Mouse (Mus musculus) intestine, embryonic 16.5 days (tissue): Measurements from ENCODE around the gene Wfdc2. TPM values are rescaled to one million over a fixed set of nuclear protein-coding genes. Genes with fewer than 3 reads are reported as not detected.

Experiments
- ATAC-seq: fragments of 200-750 bp; cut with Nextera tagmentation; 2 replicates; pipeline ENCODE4 v1.8.0; 2017; ENCODE audit warnings: moderate TSS enrichment, moderate library complexity
- H3K27ac ChIP-seq: fragments of 300-500 bp; sonication (generic); 2 replicates; pipeline ENCODE4 v1.5.1; 2014; ENCODE audit warnings: mild to moderate bottlenecking, low read length
- H3K27me3 ChIP-seq: fragments of 300-500 bp; sonication (generic); replicated peaks from 2 replicates; pipeline ENCODE4 v1.6.1; 2014; ENCODE audit warnings: low read length, control low read depth, mixed read lengths; ENCODE audit not compliant: control insufficient read depth, insufficient read depth
- H3K36me3 ChIP-seq: fragments of 300-500 bp; sonication (generic); 2 replicates; pipeline ENCODE4 v1.6.1; 2014; ENCODE audit warnings: low read length, control low read depth; ENCODE audit not compliant: control insufficient read depth, insufficient read depth
- H3K4me1 ChIP-seq: fragments of 300-500 bp; sonication (generic); 2 replicates; pipeline ENCODE4 v1.6.1; 2014; ENCODE audit warnings: low read length, control low read depth, mixed read lengths; ENCODE audit not compliant: control insufficient read depth, insufficient read depth
- H3K4me2 ChIP-seq: fragments of 300-500 bp; sonication (generic); 2 replicates; pipeline ENCODE4 v1.6.1; 2014; ENCODE audit warnings: low read depth, low read length, control low read depth
- H3K4me3 ChIP-seq: fragments of 300-500 bp; sonication (generic); 2 replicates; pipeline ENCODE4 v1.5.1; 2014; ENCODE audit warnings: mild to moderate bottlenecking, low read length
- H3K9ac ChIP-seq: fragments of 300-500 bp; sonication (generic); 2 replicates; pipeline ENCODE4 v1.6.1; 2014; ENCODE audit warnings: low read depth, low read length
- H3K9me3 ChIP-seq: fragments of 300-500 bp; sonication (generic); 2 replicates; pipeline ENCODE4 v1.6.1; 2016; ENCODE audit warnings: low read length, control low read depth; ENCODE audit not compliant: control insufficient read depth
- WGBS: fragments of 180-500 bp; shearing (Covaris S2); extraction: QIAGEN DNeasy Blood & Tissue Kit; methylation state at CpG from one replicate; pipeline ENCODE4 v1.1.7; 2014; 5-methylcytosine and 5-hydroxymethylcytosine counted together
- polyA plus RNA-seq: library from polyadenylated mRNA; unstranded; fragments of >200 nt; fragmentation: Nextera tagmentation; extraction: Ambion mirVana; gene quantifications from 2 replicates; pipeline ENCODE4 v1.2.1, GENCODE M21; 2015

Wfdc2 gene
- polyA plus RNA-seq, 1 experiment from 2014 or later, result 42.4 TPM

DNA sequence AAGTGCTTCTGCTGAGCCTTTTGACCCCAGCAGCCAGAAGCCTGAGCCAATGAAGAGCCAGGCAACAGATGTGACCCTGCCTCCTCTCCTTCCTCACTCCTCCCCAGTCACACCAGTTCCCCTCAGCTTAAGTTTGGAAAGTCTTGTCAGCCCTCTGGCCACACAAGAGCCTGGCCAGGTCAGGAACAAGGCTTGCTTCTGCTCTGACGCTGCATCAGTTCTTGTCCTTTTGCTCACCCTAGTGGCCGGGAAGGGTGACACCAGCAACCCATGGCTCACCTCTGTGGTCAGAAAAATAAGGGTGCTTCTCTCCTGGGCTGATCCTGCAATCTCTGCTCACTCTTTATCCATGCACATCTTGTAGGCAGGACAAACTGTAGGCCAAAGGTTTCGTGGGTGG is 41.4 kb upstream of the Wfdc2 start:
- peak; percentile 68 for ATAC-seq
- Histone ChIP-seq H3K36me3 (no peaks in the 10 kb centered on the region), H3K9me3 (no peaks in the 10 kb centered on the region; the same call in 1 of the 2 replicates), H3K4me2 (no peak overlapping the region), H3K4me3 (no peak overlapping the region), H3K27ac (no peak overlapping the region), H3K27me3 (no peaks in the 10 kb centered on the region), H3K9ac (no peak overlapping the region), H3K4me1 (peaks cover 8% of the 10 kb centered on the region; the same call in 1 of the 2 replicates)
- 17% methylated on average over 3 of the region's 3 CpGs for WGBS

- 18% methylated on average over 11 of the region's 11 CpGs for WGBS
- Histone ChIP-seq H3K9me3 (no peaks in the 10 kb centered on the region), H3K27me3 (no peaks in the 10 kb centered on the region), H3K4me3 (no peak overlapping the region), H3K4me2 (no peak overlapping the region), H3K27ac (no peak overlapping the region), H3K9ac (no peak overlapping the region), H3K36me3 (no peaks in the 10 kb centered on the region), H3K4me1 (peaks cover 8% of the 10 kb centered on the region; the same call in 1 of the 2 replicates)
- ATAC-seq, result no peak
These were observed 40.4 kb upstream of the Wfdc2 start for GRCm38 (mm10) chr2:164521841-164522240.

- no peak overlapping the region for H3K27ac ChIP-seq
These were observed 39.9 kb upstream of the Wfdc2 start for GRCm38 (mm10) chr2:164522280-164522679.

DNA sequence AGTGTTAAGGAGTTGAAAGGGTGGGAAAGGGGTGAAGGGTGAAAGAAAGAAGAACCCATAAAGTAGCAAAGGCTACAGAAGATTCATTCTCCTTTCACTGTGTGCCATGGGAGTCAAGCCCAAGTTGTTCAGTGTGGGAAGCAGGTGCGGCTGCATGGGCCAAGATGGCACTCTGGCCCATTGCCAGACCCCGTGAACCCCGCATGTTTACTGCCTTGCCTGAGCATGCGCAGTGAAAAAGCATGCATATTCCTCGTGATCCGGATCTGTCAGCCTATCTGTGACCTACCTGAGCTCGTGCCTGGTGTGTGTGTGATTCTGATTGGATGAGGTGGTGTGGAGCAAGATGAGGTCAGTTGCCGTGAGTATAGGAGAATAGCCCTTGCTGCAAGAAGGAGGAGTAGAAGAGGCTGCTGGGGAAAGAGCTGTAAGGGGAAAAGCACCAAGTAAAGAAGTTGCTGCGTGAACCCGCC is 38.9 kb upstream of the Wfdc2 start:
- Histone ChIP-seq H3K4me1 (peaks cover 8% of the 10 kb centered on the region; the same call in 1 of the 2 replicates), H3K27ac (no peak overlapping the region), H3K9ac (no peak overlapping the region), H3K27me3 (no peaks in the 10 kb centered on the region), H3K4me3 (0 out of 2 replicates have a peak overlapping the region, but pooled peaks have one; percentile 2), H3K9me3 (no peaks in the 10 kb centered on the region), H3K36me3 (no peaks in the 10 kb centered on the region), H3K4me2 (no peak overlapping the region)
- ATAC-seq, result no peak
- 79% methylated on average over 10 of the region's 10 CpGs for WGBS

More at GRCm38 (mm10) chr2:164522280-164522679, 39.9 kb upstream of the Wfdc2 start:
- Histone ChIP-seq H3K36me3 (no peaks in the 10 kb centered on the region), H3K4me2 (no peak overlapping the region), H3K27me3 (no peaks in the 10 kb centered on the region), H3K9ac (no peak overlapping the region), H3K9me3 (no peaks in the 10 kb centered on the region), H3K4me3 (no peak overlapping the region), H3K4me1 (peaks cover 8% of the 10 kb centered on the region; the same call in 1 of the 2 replicates)
- no peak for ATAC-seq
- 38% methylated on average over 8 of the region's 8 CpGs for WGBS

- no peaks in the 10 kb centered on the region for H3K27me3 ChIP-seq
- H3K4me2 ChIP-seq, result no peak overlapping the region
- H3K9me3 ChIP-seq, result no peaks in the 10 kb centered on the region
- WGBS, result 69% methylated on average over 5 of the region's 5 CpGs
- no peak overlapping the region for H3K9ac ChIP-seq
- no peak overlapping the region for H3K27ac ChIP-seq
- no peak overlapping the region for H3K4me3 ChIP-seq
- H3K36me3 ChIP-seq, result no peaks in the 10 kb centered on the region
- H3K4me1 ChIP-seq, result no peaks in the 10 kb centered on the region
- ATAC-seq, result no peak
These were observed 33.7 kb upstream of the Wfdc2 start for GRCm38 (mm10) chr2:164528557-164528956.

- no peaks in the 10 kb centered on the region for H3K27me3 ChIP-seq
- H3K9ac ChIP-seq, result no peak overlapping the region
- H3K27ac ChIP-seq, result no peak overlapping the region
- H3K36me3 ChIP-seq, result no peaks in the 10 kb centered on the region
- 4% methylated on average over 3 of the region's 3 CpGs for WGBS
- H3K4me1 ChIP-seq, result no peaks in the 10 kb centered on the region
- no peak overlapping the region for H3K4me3 ChIP-seq
- no peak overlapping the region for H3K4me2 ChIP-seq
- no peaks in the 10 kb centered on the region for H3K9me3 ChIP-seq
- ATAC-seq, result peak; percentile 33; the same call in 1 of the 2 replicates
These were observed 31.0 kb upstream of the Wfdc2 start for GRCm38 (mm10) chr2:164531169-164531568.

- Histone ChIP-seq H3K4me3 (no peak overlapping the region), H3K9ac (no peak overlapping the region), H3K27ac (no peak overlapping the region), H3K27me3 (no peaks in the 10 kb centered on the region), H3K4me1 (no peaks in the 10 kb centered on the region), H3K9me3 (no peaks in the 10 kb centered on the region), H3K36me3 (no peaks in the 10 kb centered on the region), H3K4me2 (no peak overlapping the region)
- 77% methylated on average over 10 of the region's 10 CpGs for WGBS
- no peak for ATAC-seq
These were observed 27.9 kb upstream of the Wfdc2 start for GRCm38 (mm10) chr2:164534315-164534714.

GRCm38 (mm10) chr2:164537003-164537402 is 25.2 kb upstream of the Wfdc2 start:
- no peak overlapping the region for H3K27ac ChIP-seq
- 81% methylated on average over 4 of the region's 4 CpGs for WGBS
- no peaks in the 10 kb centered on the region for H3K36me3 ChIP-seq
- no peak overlapping the region for H3K9ac ChIP-seq
- no peak for ATAC-seq
- no peaks in the 10 kb centered on the region for H3K9me3 ChIP-seq
- no peaks in the 10 kb centered on the region for H3K27me3 ChIP-seq
- no peak overlapping the region for H3K4me3 ChIP-seq
- peaks cover 4% of the 10 kb centered on the region; the same call in 1 of the 2 replicates for H3K4me1 ChIP-seq
- no peak overlapping the region for H3K4me2 ChIP-seq

GRCm38 (mm10) chr2:164540652-164541427 is 21.4 kb upstream of the Wfdc2 start:
- peaks cover 8% of the 10 kb centered on the region; the same call in 1 of the 2 replicates for H3K4me1 ChIP-seq
- H3K36me3 ChIP-seq, result no peaks in the 10 kb centered on the region
- H3K4me3 ChIP-seq, result no peak overlapping the region
- H3K4me2 ChIP-seq, result no peak overlapping the region
- WGBS, result 31% methylated on average over 8 of the region's 8 CpGs
- peak; percentile 43 for ATAC-seq
- H3K9me3 ChIP-seq, result no peaks in the 10 kb centered on the region
- H3K27ac ChIP-seq, result peak overlapping the region; percentile 33
- H3K27me3 ChIP-seq, result no peaks in the 10 kb centered on the region
- H3K9ac ChIP-seq, result no peak overlapping the region
